Mouse (Mus musculus): ENCODE measurements around the gene Exoc6.

Exoc6 gene

DNA sequence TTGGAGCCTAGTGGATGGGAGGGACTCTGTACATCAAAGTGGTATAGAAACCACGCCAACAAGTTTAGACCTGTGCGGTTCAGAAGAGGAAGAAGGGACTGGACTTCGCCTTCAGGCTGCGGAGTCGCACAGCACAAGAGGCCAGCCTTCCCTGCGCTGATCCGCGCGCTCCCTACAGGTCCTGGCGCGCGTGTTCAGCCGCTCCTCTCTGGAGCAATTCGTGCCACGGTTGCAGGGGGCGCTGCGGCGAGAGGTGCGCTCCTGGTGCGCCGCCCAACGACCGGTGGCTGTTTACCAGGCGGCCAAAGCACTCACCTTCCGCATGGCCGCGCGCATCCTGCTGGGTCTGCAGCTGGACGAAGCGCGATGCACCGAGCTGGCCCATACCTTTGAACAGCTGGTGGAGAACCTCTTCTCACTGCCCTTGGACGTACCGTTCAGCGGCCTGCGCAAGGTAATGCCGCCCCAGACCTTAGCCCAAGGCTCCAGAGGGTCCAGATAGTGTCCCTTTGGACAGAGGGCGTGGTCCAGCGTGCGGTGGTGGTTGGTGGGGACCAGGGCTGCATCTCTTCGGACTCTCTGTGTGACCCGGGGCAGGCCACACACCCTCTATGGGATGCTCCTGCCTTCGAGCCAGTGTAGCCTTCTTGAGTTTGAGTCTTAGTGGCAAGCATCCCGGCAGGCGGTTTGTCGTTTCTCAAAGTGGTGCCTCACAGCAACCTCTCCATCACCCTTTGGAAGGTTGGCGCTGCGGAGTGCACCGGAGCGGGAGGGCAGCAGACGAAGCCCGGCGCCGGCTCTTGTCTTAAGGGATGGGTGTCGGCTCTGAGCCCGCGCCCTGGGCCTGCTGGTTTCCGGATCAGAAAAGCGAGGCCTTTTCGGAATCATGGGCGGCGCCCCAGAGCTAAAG is 137.0 kb downstream of the Exoc6 start:
- peak; percentile 76 for DNase-seq (ENCODE audit: low read depth, low spot score)

GRCm38 (mm10) chr19:37689478-37689877 is 139.3 kb downstream of the Exoc6 start:
- no peak for DNase-seq (ENCODE audit: low read depth, low spot score)

DNA sequence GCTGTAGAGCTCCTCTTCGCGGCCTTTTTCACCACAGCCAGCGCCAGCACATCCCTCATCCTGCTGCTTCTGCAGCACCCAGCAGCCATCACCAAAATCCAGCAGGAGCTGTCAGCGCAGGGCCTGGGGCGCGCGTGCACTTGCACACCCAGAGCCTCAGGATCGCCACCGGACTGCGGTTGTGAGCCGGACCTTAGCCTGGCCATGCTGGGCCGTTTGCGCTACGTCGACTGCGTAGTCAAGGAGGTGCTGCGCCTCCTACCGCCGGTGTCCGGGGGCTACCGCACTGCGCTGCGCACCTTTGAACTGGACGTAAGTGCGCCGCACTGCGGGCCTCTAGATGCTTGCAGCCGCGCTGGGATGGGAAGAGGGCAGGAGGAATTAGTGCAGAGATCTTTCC is 140.5 kb downstream of the Exoc6 start:
- peak; percentile 71 for DNase-seq (ENCODE audit: low read depth, low spot score)

GRCm38 (mm10) chr19:37692879-37693278 is 142.7 kb downstream of the Exoc6 start:
- peak; percentile 29 for DNase-seq (ENCODE audit: low read depth, low spot score)

DNA sequence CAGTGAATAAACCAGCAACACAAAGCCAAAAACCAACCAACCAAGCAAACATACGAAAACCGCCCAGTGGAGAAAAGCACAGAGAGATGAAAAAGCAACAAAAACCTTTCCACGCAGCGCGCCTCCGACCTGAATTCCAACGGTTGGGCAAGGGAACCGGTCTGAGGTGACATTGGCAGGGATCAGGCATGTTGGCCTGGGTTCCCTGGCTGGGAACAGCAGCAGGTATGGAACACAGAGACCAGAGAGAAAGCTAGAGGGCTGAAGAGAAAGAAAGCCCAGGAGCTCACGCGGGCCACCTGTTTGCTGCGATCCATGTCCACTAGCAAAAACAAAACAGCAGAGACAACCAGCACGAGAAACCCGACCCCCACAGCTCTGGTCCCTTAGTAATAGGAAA is 144.9 kb downstream of the Exoc6 start:
- no peak for DNase-seq (ENCODE audit: low read depth, low spot score)

GRCm38 (mm10) chr19:37695762-37696602 is 145.8 kb downstream of the Exoc6 start:
- peak; percentile 64 for DNase-seq (ENCODE audit: low read depth, low spot score)

- no peak for DNase-seq (ENCODE audit: low read depth, low spot score)
Measured at GRCm38 (mm10) chr19:37696603-37697334, 146.6 kb downstream of the Exoc6 start.

- no peak for DNase-seq (ENCODE audit: low read depth, low spot score)
Measured at GRCm38 (mm10) chr19:37697335-37697636, 147.1 kb downstream of the Exoc6 start.

GRCm38 (mm10) chr19:37697651-37698272 is 147.5 kb downstream of the Exoc6 start, which contains the start of gene Cyp26a1:
Gene Cyp26a1, plus strand, starts transcription at chr19:37697798.
- peak; percentile 35 for DNase-seq (ENCODE audit: low read depth, low spot score)

DNA sequence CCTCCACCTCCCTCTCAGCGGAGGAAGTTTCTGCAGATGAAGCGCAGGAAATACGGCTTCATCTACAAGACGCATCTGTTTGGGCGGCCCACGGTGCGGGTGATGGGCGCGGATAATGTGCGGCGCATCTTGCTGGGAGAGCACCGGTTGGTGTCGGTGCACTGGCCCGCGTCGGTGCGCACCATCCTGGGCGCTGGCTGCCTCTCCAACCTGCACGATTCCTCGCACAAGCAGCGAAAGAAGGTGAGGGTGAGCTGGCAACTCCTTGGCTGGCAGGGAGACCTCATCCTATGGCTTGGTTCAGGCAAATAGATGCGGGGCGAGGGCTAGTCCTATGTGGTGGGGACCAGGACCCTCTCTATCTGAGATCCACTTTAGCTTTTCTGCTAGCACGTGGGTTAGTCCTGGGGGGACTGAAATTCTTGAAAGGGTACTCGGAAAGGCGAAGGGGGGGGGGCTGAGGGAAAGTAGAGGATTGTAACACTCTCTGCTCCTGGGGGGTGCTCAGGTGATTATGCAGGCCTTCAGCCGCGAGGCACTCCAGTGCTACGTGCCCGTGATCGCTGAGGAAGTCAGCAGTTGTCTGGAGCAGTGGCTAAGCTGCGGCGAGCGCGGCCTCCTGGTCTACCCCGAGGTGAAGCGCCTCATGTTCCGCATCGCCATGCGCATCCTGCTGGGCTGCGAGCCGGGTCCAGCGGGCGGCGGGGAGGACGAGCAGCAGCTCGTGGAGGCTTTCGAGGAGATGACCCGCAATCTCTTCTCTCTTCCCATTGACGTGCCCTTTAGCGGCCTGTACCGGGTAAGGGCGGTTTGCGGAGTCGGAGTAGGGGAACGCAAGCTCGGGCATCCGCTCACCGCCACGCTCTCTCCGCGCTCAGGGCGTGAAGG is 148.3 kb downstream of the Exoc6 start:
- peak; percentile 32 for DNase-seq (ENCODE audit: low read depth, low spot score)

GRCm38 (mm10) chr19:37699711-37700110 is 149.5 kb downstream of the Exoc6 start:
- DNase-seq (ENCODE audit: low read depth, low spot score) = no peak

- DNase-seq (ENCODE audit: low read depth, low spot score) = no peak
Measured at GRCm38 (mm10) chr19:37702377-37703076, 152.3 kb downstream of the Exoc6 start.

GRCm38 (mm10) chr19:37703902-37704509 is 153.8 kb downstream of the Exoc6 start:
- DNase-seq (ENCODE audit: low read depth, low spot score) = peak; percentile 62

- no peak for DNase-seq (ENCODE audit: low read depth, low spot score)
Measured at GRCm38 (mm10) chr19:37705722-37706121, 155.5 kb downstream of the Exoc6 start.

DNA sequence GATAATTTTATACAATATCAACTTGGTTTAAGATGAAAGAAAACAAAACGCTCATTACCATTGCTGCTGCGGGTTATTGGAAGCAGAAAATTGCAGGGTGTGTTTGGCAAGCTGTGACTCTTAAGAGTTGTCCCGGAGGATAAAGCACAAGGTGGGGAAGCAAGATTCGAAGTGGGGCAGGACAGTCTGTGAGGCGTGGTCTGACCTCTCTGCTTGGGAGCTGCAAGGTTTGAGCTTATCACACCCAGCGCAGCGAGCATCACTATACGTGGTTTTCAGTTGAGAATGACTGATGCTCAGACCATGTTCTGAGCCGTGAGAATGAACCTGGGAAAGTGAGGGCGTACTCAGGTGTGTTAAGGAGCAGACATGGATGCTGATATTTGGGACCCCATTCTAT is 164.5 kb downstream of the Exoc6 start:
- no peak for DNase-seq (ENCODE audit: low read depth, low spot score)

- no peak for DNase-seq (ENCODE audit: low read depth, low spot score)
Measured at GRCm38 (mm10) chr19:37715980-37716379, 165.8 kb downstream of the Exoc6 start.

DNA sequence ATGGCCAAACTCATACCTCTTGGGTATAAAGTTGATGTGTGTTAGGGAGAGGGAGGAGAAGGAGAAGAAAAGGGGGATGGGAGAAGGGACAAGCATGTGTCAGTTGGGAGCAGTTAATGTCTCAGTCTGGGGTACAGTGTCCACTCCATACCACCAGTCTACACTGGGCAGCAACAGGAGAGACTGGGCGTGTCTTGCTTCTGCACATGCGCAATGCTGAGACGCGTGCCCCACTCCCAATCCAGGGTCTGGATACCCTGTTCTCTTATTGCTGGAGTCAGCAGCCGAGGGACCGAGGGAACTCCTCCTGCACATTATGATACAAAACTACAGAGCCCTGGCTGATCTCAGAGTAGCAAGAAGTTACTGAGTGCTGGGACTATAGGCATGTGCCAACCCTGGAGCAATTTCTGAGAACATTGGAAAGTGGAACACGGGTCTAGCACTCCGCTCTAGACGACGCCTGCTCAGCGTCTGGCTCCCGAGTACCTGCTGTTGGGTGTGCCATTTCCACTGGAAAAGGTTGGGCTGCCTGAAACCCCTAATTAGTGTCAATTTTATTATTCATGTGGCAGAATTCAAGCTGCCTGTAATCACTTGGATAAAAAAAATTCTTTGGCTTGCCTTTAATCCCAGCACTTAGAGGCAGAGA is 166.4 kb downstream of the Exoc6 start:
- DNase-seq (ENCODE audit: low read depth, low spot score) = no peak

- no peak for DNase-seq (ENCODE audit: low read depth, low spot score)
Measured at GRCm38 (mm10) chr19:37719166-37719565, 168.9 kb downstream of the Exoc6 start.

- DNase-seq (ENCODE audit: low read depth, low spot score) = peak; percentile 38
Measured at GRCm38 (mm10) chr19:37724591-37724990, 174.4 kb downstream of the Exoc6 start.

Measured in ES-CJ7 (cell line).